Mouse (Mus musculus): ENCODE data around the gene Tbc1d16.

The Tbc1d16 gene

DNA sequence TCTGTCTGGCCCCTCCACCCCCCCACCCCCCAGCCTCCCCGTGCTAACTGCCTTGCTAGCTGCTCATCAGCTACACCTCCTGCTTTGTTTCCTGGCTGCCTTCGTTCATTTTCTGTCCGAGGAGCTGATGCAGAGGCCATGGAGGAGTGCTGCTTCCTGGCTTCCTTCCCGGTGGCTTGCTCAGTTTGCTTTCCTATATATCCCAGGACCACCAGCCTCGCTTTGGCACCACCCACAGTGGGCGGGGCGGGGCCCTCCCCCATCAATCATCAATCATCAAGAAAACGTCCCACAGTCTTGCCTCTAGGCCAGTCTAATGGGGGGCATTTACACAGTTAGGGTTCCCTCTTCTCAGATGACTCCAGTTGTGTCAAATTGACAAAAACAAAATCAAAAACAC, 8.1 kb upstream of the Tbc1d16 start:
- DNase-seq (ENCODE audit: low read depth), result peak; percentile 39

DNA sequence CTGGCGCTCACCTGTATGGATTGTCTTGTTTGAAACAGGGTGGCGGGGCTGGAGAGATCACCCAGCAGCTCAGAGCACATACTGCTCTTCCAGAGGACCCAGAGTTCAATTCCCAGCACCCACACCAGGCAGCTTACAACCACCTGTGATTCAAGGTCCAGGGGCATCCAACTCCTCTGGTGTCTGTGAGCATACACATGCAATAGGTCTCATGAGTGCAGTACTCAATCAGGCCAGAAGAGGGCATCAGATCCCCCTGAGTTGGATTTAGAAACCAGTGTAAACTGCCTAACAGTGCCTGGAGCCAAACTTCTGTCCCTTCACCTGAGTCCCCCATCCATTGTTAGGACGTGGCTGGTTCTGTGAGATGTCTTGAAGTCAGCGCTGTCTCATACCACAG, 7.3 kb upstream of the Tbc1d16 start:
- peak; percentile 71 for DNase-seq (ENCODE audit: low read depth)

DNA sequence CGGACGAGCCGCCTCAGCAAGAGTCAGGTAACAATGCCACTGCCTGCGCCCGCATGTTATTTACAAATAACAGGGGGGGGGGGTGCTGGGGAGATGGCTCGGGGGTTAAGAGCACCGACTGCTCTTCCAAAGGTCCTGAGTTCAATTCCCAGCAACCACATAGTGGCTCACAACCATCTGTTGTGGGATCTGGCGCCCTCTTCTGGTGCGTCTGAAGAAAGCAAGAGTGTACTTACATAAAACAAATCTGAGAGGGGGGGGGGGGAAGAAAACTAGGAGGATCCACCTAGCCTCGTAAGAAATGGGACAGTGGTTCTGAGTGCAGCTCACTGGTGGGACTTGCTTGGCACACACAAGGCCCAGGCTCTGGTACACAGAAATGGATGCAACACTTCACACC, 6.5 kb upstream of the Tbc1d16 start:
- no peak for DNase-seq (ENCODE audit: low read depth)

DNA sequence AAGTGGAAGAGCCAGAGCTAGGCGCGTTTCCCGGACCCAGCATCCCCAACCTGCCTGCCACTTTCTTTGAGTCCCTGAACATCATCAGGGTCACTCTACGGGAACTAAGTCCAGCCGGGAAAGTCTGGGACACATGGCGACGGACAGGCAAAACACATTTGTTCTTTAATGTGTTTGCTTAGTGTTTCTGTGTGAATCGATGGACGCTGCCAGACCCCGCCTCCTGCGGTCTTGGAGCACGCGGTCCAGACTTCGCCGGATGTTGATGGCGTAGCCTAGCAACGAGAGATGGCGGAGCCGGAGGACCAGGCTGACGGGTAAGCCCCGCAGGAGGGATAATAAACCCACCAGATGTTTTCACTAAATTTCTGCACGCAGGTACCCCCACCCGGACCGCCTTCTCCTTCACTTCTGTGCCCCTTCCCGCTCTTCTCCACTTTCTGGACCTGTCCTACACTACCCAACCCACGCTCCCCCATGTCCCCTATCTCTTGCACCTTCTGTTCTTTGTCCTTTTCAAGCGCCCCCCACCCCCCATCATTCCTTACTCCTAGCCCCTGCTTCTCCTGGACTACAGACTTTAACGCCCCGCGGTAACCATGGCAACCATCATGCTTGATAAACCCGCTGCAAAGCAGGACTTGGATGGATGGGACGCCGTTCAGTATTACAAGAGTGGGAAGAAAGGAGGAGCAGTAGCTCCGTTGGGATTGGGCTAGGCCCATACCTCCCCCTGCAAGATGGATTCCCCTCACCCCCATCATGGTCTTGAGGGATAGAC, 737 bp upstream of the Tbc1d16 start:
- peak; percentile 85 for DNase-seq (ENCODE audit: low read depth)

DNA sequence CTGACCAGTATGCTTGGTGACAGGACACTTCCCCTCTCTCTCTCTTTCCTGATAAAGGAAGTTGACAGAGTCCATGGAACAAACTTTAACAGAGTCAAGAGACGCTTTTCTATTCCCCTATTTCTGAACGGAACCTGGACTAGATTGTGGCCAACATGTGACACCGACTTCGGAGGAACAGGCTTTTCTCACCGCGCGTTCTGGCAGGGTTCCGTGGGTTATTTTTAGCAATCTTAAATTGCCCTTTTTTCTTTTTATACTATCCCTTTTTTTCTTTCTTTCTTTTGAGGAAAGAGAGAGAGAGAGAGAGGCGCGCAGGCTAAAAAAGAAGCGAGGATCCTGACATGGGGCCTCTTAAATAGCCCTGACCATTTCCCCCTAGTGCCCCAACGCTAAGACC, 708 bp downstream of the Tbc1d16 start:
- DNase-seq (ENCODE audit: low read depth), result no peak

DNA sequence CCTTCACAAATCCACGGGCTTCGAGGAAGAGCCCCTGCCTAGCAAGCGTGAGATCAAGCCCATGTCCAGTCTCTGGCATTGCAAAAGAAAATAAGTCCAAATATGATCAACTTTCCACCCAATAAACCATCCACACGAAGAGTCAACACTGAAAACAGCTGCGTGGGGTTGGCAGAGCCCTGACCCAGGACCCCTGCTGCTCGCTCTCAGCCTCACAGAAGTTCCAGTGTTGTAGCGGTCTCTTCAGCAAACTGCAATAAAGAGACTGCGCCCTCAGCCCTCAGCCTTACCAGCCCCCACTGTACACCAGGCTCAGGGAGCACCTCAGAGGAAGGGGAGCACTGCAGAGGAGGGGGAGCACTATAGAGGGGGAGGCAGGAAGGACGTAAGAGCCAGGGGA, 2.7 kb downstream of the Tbc1d16 start:
- DNase-seq (ENCODE audit: low read depth), result no peak

DNA sequence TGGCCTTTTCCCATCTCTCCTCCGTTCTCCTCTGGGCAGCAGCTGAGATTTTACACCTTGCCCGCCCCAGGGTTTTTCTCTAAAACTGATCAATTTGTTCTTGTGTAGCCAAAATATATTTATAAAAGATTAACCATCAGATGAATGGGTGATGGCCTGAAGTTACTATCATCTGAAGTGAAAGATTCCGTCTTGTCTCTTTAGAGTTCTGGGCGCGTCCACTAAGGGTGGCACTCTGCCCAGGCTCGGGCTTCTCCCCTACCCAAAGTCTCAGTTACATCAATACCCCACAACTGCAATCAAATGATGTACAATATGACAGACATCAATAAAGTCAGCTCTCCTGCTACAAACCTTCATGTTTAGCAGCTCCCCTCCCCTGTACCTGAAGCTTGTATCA, 3.4 kb downstream of the Tbc1d16 start:
- no peak for DNase-seq (ENCODE audit: low read depth)

DNA sequence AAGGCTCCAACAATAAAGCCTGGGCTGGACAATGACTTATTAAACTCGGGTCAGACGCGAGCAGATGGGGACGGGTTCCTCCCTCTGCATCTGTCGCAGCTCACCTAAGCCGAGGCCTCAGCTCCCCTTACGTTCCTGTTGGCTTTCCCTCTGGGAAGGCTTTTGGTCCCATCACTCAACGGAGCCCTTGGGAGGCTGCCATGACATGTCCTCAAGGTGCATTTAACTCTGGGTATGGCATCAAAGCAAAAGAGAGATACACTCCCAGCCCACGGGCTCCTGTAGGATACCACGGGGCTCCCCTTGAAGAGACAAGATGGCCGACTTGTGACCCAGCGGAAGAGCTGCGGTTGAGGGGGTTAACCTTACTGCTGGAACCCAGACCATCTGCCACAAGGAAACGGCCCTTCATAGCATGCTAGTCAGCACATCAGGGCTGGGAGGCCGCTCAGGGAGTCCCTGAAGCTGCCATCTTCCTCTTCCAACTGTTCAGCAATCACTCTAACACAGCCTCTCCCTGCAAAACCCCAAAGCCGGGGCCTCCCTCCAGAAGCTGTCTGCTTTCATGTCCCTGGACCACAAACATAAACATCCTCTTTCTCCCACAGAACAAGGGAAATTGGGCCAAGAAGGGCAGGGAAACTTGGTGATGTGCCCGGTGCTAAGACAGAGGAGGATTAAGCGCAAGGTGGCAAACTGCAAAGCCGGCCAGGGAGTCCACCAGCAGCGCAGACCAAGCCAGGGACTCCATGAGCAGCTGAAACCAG, 5.0 kb downstream of the Tbc1d16 start:
- peak; percentile 64 for DNase-seq (ENCODE audit: low read depth)

DNA sequence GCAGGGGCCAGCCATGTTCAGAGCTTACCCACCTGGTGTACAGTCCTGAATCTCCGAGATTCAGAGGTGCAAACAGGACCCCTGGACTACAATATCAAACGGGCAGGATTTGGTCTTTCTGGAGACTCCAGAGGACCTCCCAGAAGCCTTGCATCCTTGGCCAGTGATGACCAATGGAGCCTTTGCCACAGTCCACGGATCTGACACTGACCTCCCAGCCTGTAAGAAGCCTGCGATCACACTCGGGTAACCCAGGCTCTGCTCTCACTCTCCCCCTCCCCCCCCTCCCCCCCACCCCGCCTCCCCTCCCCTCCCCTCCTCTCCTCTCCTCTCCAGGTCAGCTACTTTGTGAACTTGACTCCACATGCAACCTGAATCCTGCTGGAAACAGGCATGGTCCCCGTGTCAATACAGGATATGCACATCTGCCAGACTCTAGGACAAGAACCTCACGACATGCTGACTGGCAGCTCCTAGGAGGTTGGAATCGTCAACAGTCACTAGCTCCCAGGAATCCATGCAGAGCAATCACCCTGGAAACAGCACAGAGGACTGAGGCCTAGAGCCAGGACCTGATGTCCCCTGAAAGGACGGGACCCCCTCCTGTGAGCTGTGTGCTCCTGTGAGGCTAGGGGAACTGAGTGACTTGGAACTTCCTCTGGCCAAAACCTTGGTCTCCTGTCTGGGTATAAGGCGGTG, 6.3 kb downstream of the Tbc1d16 start:
- no peak for DNase-seq (ENCODE audit: low read depth)

DNA sequence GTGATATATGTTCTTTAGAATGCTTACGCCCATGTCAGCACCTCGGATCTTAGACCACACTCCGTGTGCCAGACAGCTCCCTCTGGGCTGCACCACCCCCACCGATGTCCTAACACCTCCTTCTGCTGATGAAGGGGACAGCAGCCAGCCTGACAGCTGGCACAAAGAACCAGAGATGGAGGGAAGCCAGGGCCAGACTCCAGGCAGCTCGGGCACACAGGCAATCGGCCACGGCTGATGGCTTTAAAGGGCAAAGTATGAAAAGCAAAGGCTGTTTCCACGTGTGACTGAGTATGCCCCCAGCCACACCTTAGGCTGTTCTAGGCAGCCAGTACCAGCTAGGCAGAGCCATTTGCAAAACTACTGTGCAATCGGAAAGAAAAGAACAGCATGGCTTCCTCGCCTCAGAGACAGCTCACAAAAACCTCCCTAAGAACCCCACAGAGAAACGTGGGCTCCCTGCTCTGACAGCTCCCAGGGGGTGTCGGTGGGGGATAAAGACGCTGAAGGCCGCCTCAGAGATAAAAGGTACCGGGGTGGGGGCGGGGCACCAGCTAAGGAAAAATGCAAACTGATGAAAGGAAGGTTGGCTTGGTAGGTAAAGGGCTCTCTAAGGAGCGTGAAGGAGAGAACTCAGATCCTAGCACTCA, 8.4 kb downstream of the Tbc1d16 start:
- DNase-seq (ENCODE audit: low read depth), result no peak

DNA sequence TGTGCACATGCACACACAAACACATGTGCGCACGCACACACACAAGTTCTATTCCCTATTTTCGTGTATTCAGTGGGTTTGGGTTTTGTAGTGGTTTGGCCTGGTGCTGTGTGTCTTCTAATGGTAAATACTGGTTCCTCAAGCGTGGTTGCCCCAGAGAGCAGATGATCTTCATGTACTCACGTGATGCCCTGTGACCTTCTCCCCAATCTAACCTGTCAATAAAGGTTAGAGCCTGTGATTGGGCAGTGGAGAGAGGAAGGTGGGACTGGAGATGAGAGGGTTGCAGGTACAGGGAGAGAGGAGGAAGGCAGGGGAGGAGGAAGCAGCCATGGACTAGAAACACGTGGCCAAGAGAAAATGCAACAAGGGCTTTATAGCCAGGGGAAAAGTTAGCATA, 10.4 kb downstream of the Tbc1d16 start:
- no peak for DNase-seq (ENCODE audit: low read depth)

DNA sequence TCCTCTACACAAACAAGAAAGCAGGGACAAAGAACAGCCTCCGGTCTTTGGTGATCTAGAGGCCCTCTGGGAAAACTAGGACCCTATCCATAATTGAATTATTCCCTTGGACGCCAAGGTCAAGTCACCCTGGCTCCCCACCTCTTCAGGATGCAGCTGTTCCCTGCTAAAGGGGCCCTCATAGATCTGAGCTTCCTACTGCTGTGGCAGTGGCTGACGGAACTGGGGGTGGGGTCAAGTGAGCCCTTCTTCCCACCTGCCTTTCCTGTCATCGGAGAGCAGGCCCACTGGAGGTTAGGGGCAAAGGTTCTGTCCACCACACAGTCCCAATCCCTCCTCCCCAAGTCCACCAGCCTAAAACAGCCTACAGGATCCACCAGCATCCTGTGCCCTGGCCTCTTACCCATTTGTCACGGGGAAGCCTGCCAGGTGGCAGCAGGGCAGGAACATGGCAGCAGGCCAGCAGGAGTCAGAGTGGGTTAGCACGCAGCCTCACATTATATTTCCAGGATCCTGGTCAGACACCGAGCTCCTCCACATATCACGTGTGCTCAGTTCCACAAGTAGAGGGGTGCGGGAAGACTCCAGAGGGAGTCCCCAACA, 12.3 kb downstream of the Tbc1d16 start:
- DNase-seq (ENCODE audit: low read depth), result peak; percentile 32

DNA sequence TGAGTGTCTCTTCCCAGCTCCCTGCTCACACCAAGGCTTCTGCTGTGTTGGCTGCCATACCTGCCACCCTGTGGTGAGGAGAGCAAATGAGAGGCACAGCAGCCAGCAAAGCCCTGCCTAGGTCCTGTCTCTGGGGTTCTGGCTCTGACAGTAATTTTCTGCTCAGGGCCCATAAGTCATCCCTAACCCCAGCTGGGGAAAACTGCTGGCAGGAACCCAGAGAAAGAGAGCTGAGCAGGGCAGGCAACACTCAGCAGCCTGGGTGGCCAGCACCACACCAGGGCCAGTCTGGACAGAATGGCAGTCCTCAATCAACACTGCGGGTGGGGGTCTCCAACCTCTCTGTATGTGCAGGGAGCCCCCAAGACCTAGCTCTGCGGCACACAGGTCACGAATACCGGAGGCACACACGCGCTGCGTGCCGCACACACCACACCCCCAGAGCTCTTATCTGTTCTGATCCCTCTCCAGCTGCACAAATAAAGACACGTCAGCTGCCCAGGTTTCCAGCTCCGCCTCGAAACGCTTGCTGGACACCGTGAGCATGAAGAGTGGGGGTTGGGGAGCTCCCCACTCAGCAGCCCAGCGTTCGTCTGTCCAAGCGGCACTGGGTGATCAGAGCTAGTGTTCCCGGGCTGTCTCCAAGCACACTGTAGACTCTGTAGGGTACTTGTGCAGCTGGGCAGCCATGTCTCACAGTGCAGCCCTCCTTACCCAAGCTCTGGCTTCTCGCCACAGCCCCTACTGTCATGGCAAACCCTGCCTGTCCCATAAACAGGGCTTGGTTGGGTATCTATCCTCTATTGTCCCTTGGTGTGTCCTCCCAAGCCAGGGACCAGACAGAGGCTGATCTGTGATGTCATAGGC, 13.0 kb downstream of the Tbc1d16 start:
- peak; percentile 94 for DNase-seq (ENCODE audit: low read depth)

DNA sequence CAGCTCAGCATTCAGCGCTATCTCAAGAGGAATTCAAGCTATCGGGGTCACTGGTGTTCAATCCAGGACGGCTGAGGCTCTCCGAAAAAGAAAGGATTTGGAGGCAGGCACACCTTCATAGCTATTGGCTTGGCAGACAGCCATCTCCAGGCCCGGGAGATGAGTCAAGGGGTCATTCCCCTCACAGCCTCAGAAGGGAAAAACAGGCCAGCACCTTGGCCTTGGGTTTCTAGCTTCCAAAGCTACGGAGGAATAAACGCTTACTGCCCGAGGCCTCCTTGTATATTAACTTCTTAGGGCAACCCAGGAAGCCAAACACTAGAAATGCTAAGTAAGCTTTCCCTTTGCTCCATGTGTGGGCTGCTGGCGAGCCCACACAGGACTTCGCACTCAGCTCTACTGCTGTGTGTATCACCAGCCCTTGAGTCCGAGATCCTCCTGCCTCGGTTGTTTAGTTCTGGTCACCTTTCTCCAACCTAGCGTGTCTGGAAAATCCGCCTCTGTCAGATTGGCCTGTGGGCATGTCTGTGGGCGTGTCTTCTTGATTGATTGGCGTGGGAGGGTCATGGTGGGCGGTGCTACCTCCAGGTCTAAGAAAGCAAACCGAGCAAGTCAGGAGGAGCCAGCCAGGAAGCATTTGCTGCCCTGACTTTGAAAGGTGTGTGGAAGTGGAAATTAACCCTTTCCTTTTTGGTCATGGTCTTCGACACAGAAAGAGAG, 15.0 kb downstream of the Tbc1d16 start:
- peak; percentile 31 for DNase-seq (ENCODE audit: low read depth)

DNA sequence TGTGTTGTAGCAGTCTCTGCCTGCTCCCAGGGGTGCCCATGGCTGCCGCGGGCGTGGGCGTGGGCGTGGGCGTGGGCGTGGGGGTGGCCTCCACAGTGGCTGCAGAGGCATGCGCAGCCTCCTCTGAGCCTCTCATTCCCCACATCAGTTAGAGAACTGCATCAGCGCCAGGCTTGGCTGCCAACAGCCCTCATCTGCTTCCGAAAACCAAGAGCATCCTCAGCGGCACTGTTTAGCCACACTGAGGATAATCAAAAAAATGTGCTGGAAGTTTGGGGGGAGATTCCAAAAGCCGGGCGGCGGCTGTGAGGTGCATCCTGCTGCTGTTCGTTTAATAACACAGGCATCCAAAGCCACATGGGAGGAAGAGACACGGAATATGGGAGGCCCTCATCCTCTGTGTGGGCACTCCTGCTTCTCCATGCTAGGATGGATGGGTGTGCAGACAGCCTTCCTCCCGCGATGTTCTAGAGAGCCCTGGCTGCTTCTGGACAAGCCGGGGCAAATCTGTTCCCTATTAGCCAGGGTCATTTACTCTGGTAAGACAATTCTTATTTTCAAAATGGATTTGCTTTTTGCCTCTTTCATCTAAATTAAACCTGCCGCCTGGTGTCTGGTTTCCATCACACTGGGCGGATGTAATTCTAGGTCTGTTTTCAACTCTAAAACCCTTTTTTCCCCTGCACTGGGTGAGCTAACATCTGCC, 16.5 kb downstream of the Tbc1d16 start:
- DNase-seq (ENCODE audit: low read depth), result peak; percentile 62

DNA sequence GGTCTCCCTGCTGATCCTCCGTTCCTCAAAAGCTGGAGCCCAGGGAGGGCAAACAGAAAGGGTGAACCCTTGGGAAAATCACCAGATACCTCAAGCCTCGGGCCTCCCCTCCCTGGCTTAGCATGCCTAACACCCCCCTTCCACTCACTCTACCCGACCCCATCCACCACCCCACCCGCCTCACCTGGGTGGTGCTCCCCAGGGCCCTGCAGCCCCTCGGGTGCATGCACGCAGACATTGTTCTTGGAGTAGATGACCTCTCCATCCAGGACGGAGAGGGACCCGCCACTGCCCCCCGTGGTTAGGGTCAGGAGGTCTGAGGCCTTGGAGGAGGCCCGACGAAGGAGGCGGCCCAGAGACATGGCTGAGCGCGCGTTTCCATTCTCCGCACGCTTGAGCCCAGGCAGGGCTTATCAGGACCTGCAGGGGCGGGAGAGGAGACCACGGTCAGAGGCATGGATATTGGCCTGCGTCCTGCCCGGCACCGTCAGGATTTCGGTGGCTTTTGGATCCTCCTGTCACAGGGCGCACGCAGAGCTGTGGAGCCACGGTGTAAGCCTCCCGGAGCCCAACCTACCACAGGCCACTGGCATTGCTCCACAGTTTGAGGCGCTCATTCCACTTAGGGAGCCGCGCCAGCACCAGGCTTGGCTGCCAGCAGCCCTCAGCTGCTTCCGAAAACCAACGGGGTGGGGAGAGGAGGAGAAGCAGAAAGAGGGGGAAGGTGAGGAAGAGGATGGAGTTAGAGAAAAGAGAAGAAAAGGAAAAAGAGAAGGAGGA, 17.8 kb downstream of the Tbc1d16 start:
- peak; percentile 72 for DNase-seq (ENCODE audit: low read depth)

DNA sequence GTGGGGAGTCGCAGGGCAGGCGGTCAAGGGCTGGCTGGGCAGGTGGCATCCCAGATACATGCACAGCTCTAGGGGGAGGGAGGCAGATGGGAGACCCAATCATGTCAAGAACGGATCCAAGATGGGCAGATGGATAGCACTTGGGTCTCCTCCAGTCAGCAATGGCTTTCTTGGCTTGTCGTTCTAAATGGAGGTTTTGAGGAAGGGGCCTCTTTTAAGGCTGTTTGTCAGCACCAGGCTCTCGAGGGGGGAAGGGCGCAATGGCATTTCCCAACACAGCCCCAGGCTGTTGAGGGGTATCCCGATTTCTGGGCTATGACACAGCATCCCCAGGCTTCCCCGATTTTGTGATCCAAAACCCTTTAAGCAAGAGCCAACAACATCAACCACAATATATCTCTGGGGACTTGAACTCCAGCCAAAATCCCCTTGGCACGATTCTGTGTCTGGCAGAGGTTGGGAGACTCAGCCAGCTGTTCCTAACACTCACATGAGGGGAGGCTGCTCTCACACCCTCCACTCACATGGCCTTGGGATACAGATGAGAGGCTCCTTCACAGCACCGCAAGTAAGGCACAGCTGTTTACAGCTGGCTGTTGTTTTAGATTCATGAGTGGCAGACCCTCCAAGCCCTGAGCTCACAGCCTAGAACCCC, 18.8 kb downstream of the Tbc1d16 start:
- DNase-seq (ENCODE audit: low read depth), result peak; percentile 97

DNA sequence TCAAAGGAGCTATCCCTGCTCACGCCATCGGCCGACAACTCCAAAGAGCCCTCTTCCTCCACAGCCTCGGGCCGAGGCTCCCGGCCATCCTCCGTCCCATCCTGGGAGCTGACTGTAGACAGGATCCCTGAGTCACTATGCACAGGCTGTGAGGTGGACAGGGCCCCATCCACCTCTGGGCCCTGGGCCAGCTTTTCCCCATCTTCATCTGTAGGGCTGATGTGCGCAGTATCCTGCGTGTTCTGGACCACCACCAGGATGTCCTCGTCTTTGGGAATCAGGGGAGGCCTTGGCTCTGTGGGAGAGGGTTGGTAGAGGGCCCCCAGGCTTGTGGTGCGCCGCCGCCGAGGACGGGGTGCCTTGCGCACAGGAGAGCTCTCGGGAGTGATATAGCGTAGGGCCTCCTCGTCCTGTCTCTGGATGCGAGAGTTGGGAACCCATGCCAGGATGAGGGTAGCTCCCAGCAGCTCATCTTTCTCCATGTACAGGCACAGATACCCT, 19.4 kb downstream of the Tbc1d16 start:
- no peak for DNase-seq (ENCODE audit: low read depth)

Measured in NIH3T3 (cell line).